Mouse (Mus musculus) layer of hippocampus, adult 8-10 months (tissue): ENCODE data around the gene Gm27027. TPM values are rescaled to one million over a fixed set of nuclear protein-coding genes. Genes with fewer than 3 reads are reported as not detected.

ENCODE experiments used
- DNase-seq, 2 experiments: peaks; one replicate each; pipeline ENCODE4 v3.0.0; 2022; ENCODE audit warnings: low spot score in 2 of 2
- total RNA-seq, 4 experiments: library from RNA; stranded (reverse); gene quantifications; 2 replicates each; pipeline ENCODE4 v1.2.4; 2022

Gm27027 gene
- total RNA-seq, 4 experiments from 2014 or later = not detected

- DNase-seq = peak in 1 of 2 experiments; percentile 49
Measured at GRCm38 (mm10) chr2:93976436-93977252, 19.5 kb downstream of the Gm27027 start.

- no peak for DNase-seq
Measured at GRCm38 (mm10) chr2:93975526-93976435, 20.4 kb downstream of the Gm27027 start.

- no peak for DNase-seq
Measured at GRCm38 (mm10) chr2:93975041-93975440, 21.1 kb downstream of the Gm27027 start.

GRCm38 (mm10) chr2:93971647-93972046, 24.5 kb downstream of the Gm27027 start:
- no peak for DNase-seq

- DNase-seq = peak; percentile 67 to 72
Measured at GRCm38 (mm10) chr2:93964494-93965160, 31.5 kb downstream of the Gm27027 start.

GRCm38 (mm10) chr2:93963802-93964201, 32.4 kb downstream of the Gm27027 start:
- DNase-seq = no peak

GRCm38 (mm10) chr2:93961716-93962115, 34.4 kb downstream of the Gm27027 start:
- DNase-seq = no peak

GRCm38 (mm10) chr2:93959346-93959745, 36.8 kb downstream of the Gm27027 start:
- no peak for DNase-seq

- DNase-seq = no peak
Measured at GRCm38 (mm10) chr2:93958216-93958615, 37.9 kb downstream of the Gm27027 start.

GRCm38 (mm10) chr2:93957785-93958175, 38.4 kb downstream of the Gm27027 start:
- DNase-seq = no peak

GRCm38 (mm10) chr2:93956908-93957784, 39.0 kb downstream of the Gm27027 start, which contains the start of gene Gm13889:
Gene Gm13889, minus strand, starts transcription at chr2:93957201.
- peak; percentile 83 to 87 for DNase-seq

- DNase-seq = peak in 1 of 2 experiments; percentile 59
Measured at GRCm38 (mm10) chr2:93956331-93956801, 39.8 kb downstream of the Gm27027 start.

GRCm38 (mm10) chr2:93955886-93956285, 40.3 kb downstream of the Gm27027 start:
- no peak for DNase-seq

- peak in 1 of 2 experiments; percentile 35 for DNase-seq
Measured at GRCm38 (mm10) chr2:93954781-93955578, 41.2 kb downstream of the Gm27027 start.

- DNase-seq = no peak
Measured at GRCm38 (mm10) chr2:93953726-93954125, 42.4 kb downstream of the Gm27027 start.

- no peak for DNase-seq
Measured at GRCm38 (mm10) chr2:93946976-93947375, 49.2 kb downstream of the Gm27027 start.

- no peak for DNase-seq
Measured at GRCm38 (mm10) chr2:93944855-93945254, 51.3 kb downstream of the Gm27027 start.

- no peak for DNase-seq
Measured at GRCm38 (mm10) chr2:93944099-93944498, 52.1 kb downstream of the Gm27027 start.

GRCm38 (mm10) chr2:93941670-93942069, 54.5 kb downstream of the Gm27027 start:
- no peak for DNase-seq
